Mouse (Mus musculus): ENCODE data around the gene Nsmce1. TPM values are rescaled to one million over a fixed set of nuclear protein-coding genes. Genes with fewer than 3 reads are reported as not detected.
A peak's percentile ranks its signal among the peaks of the same experiment; 100 is the strongest.

The Nsmce1 gene
- total RNA-seq, 2 experiments from 2014 or later: 13.8 to 14.4 TPM

DNA sequence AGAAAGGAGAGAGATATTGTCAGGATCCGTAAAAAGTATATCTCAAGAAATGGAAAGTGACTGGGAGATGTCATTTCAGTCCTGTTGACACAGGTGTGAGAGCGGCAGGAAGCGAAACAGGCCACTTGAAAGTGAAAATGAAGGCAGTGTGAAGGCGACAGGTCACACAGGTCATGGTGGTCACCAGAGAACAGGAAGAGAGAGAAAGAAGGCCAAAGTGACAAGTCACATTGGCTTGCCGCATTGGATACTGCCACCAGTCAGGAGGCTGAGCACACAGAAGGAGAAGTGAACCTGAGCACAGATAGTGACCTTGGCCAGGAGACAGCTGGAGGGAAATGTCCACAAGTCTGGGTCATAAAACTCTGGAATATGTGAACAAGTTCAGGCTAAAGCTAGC lies 20.0 kb upstream of the Nsmce1 start:
- no peak for DNase-seq (ENCODE audit: extremely low spot score in 1 of 2, low spot score in 2 of 2)
- intact Hi-C loops (cut with DNase I): no loop called here
- Histone ChIP-seq H3K4me3 (no peak overlapping the region), H3K27ac (no peak overlapping the region)
- TF ChIP-seq CTCF (IDR thresholded peaks at IDR 0.05): no peak

GRCm38 (mm10) chr7:125507279-125507678 lies 15.9 kb upstream of the Nsmce1 start:
- intact Hi-C loops (cut with DNase I): no loop called here
- no peak overlapping the region for H3K27ac ChIP-seq
- no peak overlapping the region for H3K4me3 ChIP-seq
- TF ChIP-seq CTCF (IDR thresholded peaks at IDR 0.05): no peak
- no peak for DNase-seq (ENCODE audit: extremely low spot score in 1 of 2, low spot score in 2 of 2)

GRCm38 (mm10) chr7:125505568-125505967 lies 14.2 kb upstream of the Nsmce1 start:
- no peak for TF ChIP-seq CTCF (IDR thresholded peaks at IDR 0.05)
- no peak overlapping the region for H3K4me3 ChIP-seq
- no peak for DNase-seq (ENCODE audit: extremely low spot score in 1 of 2, low spot score in 2 of 2)
- intact Hi-C loops (cut with DNase I): no loop called here
- no peak overlapping the region for H3K27ac ChIP-seq

DNA sequence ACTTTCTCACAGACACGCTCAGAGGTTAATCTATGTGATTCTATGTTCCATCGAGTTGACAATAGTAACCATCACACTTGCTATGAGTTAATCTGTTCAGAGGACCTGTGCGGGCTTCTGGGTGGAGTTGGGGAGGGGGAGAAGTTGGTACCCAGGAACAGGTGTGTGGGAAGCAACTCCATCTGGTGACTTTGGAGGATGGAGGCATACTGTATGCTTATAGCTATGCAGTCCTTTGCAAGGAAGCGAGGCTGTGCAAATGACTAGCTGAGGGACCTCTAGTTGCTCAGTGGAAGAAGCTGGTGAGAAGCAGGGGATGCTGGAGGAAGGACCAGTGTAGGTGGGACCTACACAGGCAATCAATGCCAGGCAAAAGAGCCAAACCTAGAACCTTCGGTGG lies 13.2 kb upstream of the Nsmce1 start:
- TF ChIP-seq CTCF (IDR thresholded peaks at IDR 0.05): no peak
- Histone ChIP-seq H3K4me3 (no peak overlapping the region), H3K27ac (peak overlapping the region; percentile 48; the same call in 1 of the 2 replicates)
- peak in 1 of 2 experiments; percentile 55 for DNase-seq (ENCODE audit: extremely low spot score in 1 of 2, low spot score in 2 of 2)
- intact Hi-C loops (cut with DNase I): no loop called here

DNA sequence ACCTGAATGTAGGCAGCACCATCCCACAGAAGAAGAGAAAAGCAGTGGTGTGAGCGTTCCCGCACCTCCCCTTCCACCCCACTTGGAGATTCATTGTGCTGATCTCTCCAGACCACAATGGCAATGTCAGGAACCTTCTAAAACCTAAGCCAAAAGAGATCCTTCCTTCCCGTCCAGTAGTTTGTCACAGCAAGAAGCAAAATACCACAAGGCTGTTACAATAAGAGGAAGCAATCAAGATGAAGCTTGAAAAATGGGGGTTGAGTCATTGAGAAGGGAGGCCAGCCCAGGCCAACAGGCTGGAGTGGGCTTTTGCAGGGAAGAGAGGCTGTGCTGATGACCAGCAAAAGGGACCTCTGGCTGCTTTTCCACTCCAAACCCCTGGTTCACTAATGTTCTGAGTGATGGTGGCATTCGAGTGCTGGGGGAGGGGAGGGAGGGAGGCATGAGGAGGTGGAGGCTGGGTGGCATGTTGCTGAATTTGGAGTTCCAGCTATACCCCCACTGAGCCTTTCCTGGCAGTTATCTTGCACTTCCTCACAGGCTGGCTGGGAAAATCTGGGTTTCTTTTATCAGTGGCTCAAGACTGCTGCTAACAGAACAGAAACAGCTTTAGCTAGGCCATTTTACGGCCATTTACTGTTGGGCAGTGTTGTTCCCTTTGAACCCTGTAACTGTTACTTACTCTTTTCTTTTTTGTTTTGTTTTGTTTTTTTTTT lies 12.1 kb upstream of the Nsmce1 start:
- no peak for TF ChIP-seq CTCF (IDR thresholded peaks at IDR 0.05)
- intact Hi-C loops (cut with DNase I): no loop called here
- Histone ChIP-seq H3K4me3 (no peak overlapping the region), H3K27ac (no peak overlapping the region)
- DNase-seq (ENCODE audit: extremely low spot score in 1 of 2, low spot score in 2 of 2): no peak

GRCm38 (mm10) chr7:125500879-125501278 lies 9.5 kb upstream of the Nsmce1 start:
- H3K4me3 ChIP-seq: no peak overlapping the region
- intact Hi-C loops (cut with DNase I): no loop called here
- no peak for TF ChIP-seq CTCF (IDR thresholded peaks at IDR 0.05)
- H3K27ac ChIP-seq: no peak overlapping the region
- DNase-seq (ENCODE audit: extremely low spot score in 1 of 2, low spot score in 2 of 2): no peak

- no peak for TF ChIP-seq CTCF (IDR thresholded peaks at IDR 0.05)
- Histone ChIP-seq H3K27ac (no peak overlapping the region), H3K4me3 (no peak overlapping the region)
- peak; percentile 31 to 40 for DNase-seq (ENCODE audit: extremely low spot score in 1 of 2, low spot score in 2 of 2)
- intact Hi-C loops (cut with DNase I): no loop called here
These were observed 8.8 kb upstream of the Nsmce1 start for GRCm38 (mm10) chr7:125499927-125500868.

GRCm38 (mm10) chr7:125495864-125496440 lies 4.6 kb upstream of the Nsmce1 start:
- no peak for TF ChIP-seq CTCF (IDR thresholded peaks at IDR 0.05)
- H3K4me3 ChIP-seq: no peak overlapping the region
- intact Hi-C loops (cut with DNase I): no loop called here
- no peak for DNase-seq (ENCODE audit: extremely low spot score in 1 of 2, low spot score in 2 of 2)
- no peak overlapping the region for H3K27ac ChIP-seq

DNA sequence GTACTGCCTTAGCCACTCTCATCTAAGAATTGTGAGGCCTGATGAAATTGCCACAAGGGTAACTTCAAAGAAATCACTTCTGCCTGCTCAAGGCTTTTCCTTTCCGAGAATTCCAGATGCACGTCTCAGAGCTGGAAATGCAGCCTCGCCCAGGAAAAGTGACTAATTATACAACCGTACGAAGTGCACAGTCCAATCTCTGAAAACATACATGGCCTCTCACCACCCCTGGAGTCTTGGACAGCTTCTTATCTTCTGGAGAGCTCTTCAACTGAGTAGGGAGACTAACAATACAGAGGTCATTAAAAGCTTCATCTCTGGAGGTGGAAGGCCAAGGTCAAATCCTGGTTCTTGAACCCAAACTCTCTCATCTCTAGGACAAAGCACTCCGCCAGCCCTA lies 1.2 kb upstream of the Nsmce1 start:
- no peak overlapping the region for H3K27ac ChIP-seq
- no peak for TF ChIP-seq CTCF (IDR thresholded peaks at IDR 0.05)
- no peak overlapping the region for H3K4me3 ChIP-seq
- intact Hi-C loops (cut with DNase I): loop anchor here (5.0 kb wide), 1 partner anchor 60 kb away; the partner anchor contains the start of gene Il4ra
- no peak for DNase-seq (ENCODE audit: extremely low spot score in 1 of 2, low spot score in 2 of 2)

- no peak for DNase-seq (ENCODE audit: extremely low spot score in 1 of 2, low spot score in 2 of 2)
- intact Hi-C loops (cut with DNase I): loop anchor here (5.0 kb wide), 1 partner anchor 61 kb away; the partner anchor contains the start of gene Il4ra
- TF ChIP-seq CTCF (IDR thresholded peaks at IDR 0.05): no peak
- peak overlapping the region; percentile 94 for H3K27ac ChIP-seq
- H3K4me3 ChIP-seq: peak overlapping the region; percentile 82
These were observed 364 bp upstream of the Nsmce1 start for GRCm38 (mm10) chr7:125491760-125492159.

DNA sequence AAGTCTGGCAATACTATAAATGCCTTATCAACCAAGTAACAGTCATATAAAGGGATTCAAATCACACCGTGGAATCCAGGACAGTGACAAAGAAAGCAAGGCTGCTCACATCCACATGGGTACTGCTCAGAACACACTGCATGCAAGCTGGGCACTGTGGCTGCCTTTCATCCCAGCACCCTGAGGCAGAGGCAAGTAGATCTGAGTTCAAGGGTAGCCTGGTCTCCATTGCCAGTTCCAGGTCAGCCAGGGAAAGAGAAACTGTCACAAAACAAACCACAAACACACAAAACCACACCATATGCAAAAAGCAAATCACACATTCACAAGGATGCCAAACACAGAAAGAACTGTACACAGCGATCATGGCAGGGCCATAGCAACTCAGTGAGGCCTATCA lies 1.8 kb downstream of the Nsmce1 start:
- DNase-seq (ENCODE audit: extremely low spot score in 1 of 2, low spot score in 2 of 2): no peak
- no peak overlapping the region for H3K27ac ChIP-seq
- intact Hi-C loops (cut with DNase I): loop anchor here (5.0 kb wide), 1 partner anchor 63 kb away; the partner anchor contains the start of gene Il4ra
- H3K4me3 ChIP-seq: no peak overlapping the region
- TF ChIP-seq CTCF (IDR thresholded peaks at IDR 0.05): no peak

- Histone ChIP-seq H3K27ac (no peak overlapping the region), H3K4me3 (no peak overlapping the region)
- TF ChIP-seq CTCF (IDR thresholded peaks at IDR 0.05): no peak
- no peak for DNase-seq (ENCODE audit: extremely low spot score in 1 of 2, low spot score in 2 of 2)
- intact Hi-C loops (cut with DNase I): no loop called here
These were observed 2.7 kb downstream of the Nsmce1 start for GRCm38 (mm10) chr7:125488706-125489105.
